Mouse (Mus musculus) adrenal gland, postnatal 10 days (tissue): ENCODE data around the gene Tbx2. TPM values are rescaled to one million over a fixed set of nuclear protein-coding genes. Genes with fewer than 3 reads are reported as not detected.

Source experiments
- DNase-seq: peaks from one replicate; pipeline ENCODE4 v3.0.0; 2021; ENCODE audit warnings: mixed read lengths
- total RNA-seq, 2 experiments: library from RNA; stranded (reverse); gene quantifications; 2 replicates each; pipeline ENCODE4 v1.2.3; 2021

The Tbx2 gene
- total RNA-seq, 2 experiments from 2014 or later: 27.5 to 31.5 TPM

- DNase-seq: no peak
Measured at GRCm38 (mm10) chr11:85887801-85888450, 55.6 kb downstream of the Tbx2 start.

- DNase-seq: no peak
Measured at GRCm38 (mm10) chr11:85888451-85888961, 56.2 kb downstream of the Tbx2 start.

GRCm38 (mm10) chr11:85889056-85889729 is 56.8 kb downstream of the Tbx2 start:
- DNase-seq: no peak

- DNase-seq: no peak
Measured at GRCm38 (mm10) chr11:85889730-85890562, 57.6 kb downstream of the Tbx2 start.

- no peak for DNase-seq
Measured at GRCm38 (mm10) chr11:85890563-85890845, 58.2 kb downstream of the Tbx2 start.

GRCm38 (mm10) chr11:85891010-85891691 is 58.8 kb downstream of the Tbx2 start:
- no peak for DNase-seq

Other genes starting within 250 kb of the Tbx2 start
- not detected for gene Gm11444, start 17.8 kb downstream of the Tbx2 start, total RNA-seq
- gene Tbx4, start 53.9 kb downstream of the Tbx2 start, total RNA-seq: under 1 TPM in 1 of 2 experiments, not detected in 1; 0.12 TPM